Mouse (Mus musculus): Measurements from ENCODE around the gene Wdr26. TPM values are rescaled to one million over a fixed set of nuclear protein-coding genes. Genes with fewer than 3 reads are reported as not detected.

Wdr26 gene
- polyA plus RNA-seq, 1 experiment, result 17.8 TPM

GRCm38 (mm10) chr1:181245554-181246486 is 34.0 kb upstream of the Wdr26 start:
- TF ChIP-seq GATA1 (IDR thresholded peaks at IDR 0.05; ENCODE audit: low read length) (peak; percentile 90), TAL1 (IDR thresholded peaks at IDR 0.05; ENCODE audit: low read length) (peak; percentile 93)
- no peaks in the 10 kb centered on the region for H3K27me3 ChIP-seq (ENCODE audit: control insufficient read depth)
- H3K4me1 ChIP-seq (ENCODE audit: control insufficient read depth), result peaks cover 89% of the 10 kb centered on the region
- H3K36me3 ChIP-seq (ENCODE audit: control insufficient read depth), result peaks cover 52% of the 10 kb centered on the region
- H3K9me3 ChIP-seq (ENCODE audit: control insufficient read depth, low read length), result peaks cover 11% of the 10 kb centered on the region
- peak overlapping the region; percentile 63 for H3K4me3 ChIP-seq (replicated peaks)

GRCm38 (mm10) chr1:181245067-181245466 is 33.3 kb upstream of the Wdr26 start:
- peak overlapping the region; percentile 17 for H3K4me3 ChIP-seq (replicated peaks)
- H3K27me3 ChIP-seq (ENCODE audit: control insufficient read depth), result no peaks in the 10 kb centered on the region
- peaks cover 44% of the 10 kb centered on the region for H3K36me3 ChIP-seq (ENCODE audit: control insufficient read depth)
- H3K9me3 ChIP-seq (ENCODE audit: control insufficient read depth, low read length), result peaks cover 4% of the 10 kb centered on the region
- peaks cover 87% of the 10 kb centered on the region for H3K4me1 ChIP-seq (ENCODE audit: control insufficient read depth)
- no peak for TF ChIP-seq GATA1 (IDR thresholded peaks at IDR 0.05; ENCODE audit: low read length)
- no peak for TF ChIP-seq TAL1 (IDR thresholded peaks at IDR 0.05; ENCODE audit: low read length)

GRCm38 (mm10) chr1:181241185-181241584 is 29.4 kb upstream of the Wdr26 start:
- H3K36me3 ChIP-seq (ENCODE audit: control insufficient read depth), result peaks cover 22% of the 10 kb centered on the region
- H3K4me3 ChIP-seq (replicated peaks), result no peak overlapping the region
- peaks cover 75% of the 10 kb centered on the region for H3K4me1 ChIP-seq (ENCODE audit: control insufficient read depth)
- peaks cover 3% of the 10 kb centered on the region; the same call in 1 of the 2 replicates for H3K9me3 ChIP-seq (ENCODE audit: control insufficient read depth, low read length)
- no peaks in the 10 kb centered on the region for H3K27me3 ChIP-seq (ENCODE audit: control insufficient read depth)
- TF ChIP-seq GATA1 (IDR thresholded peaks at IDR 0.05; ENCODE audit: low read length) (no peak), TAL1 (IDR thresholded peaks at IDR 0.05; ENCODE audit: low read length) (no peak)

- no peak overlapping the region for H3K4me3 ChIP-seq (replicated peaks)
- peaks cover 76% of the 10 kb centered on the region for H3K4me1 ChIP-seq (ENCODE audit: control insufficient read depth)
- no peak for TF ChIP-seq TAL1 (IDR thresholded peaks at IDR 0.05; ENCODE audit: low read length)
- TF ChIP-seq GATA1 (IDR thresholded peaks at IDR 0.05; ENCODE audit: low read length), result no peak
- H3K9me3 ChIP-seq (ENCODE audit: control insufficient read depth, low read length), result peaks cover 3% of the 10 kb centered on the region; the same call in 1 of the 2 replicates
- no peaks in the 10 kb centered on the region for H3K27me3 ChIP-seq (ENCODE audit: control insufficient read depth)
- peaks cover 33% of the 10 kb centered on the region for H3K36me3 ChIP-seq (ENCODE audit: control insufficient read depth)
Observed at GRCm38 (mm10) chr1:181237332-181237731, 25.5 kb upstream of the Wdr26 start.

GRCm38 (mm10) chr1:181234326-181235035 is 22.7 kb upstream of the Wdr26 start:
- H3K4me3 ChIP-seq (replicated peaks), result peak overlapping the region; percentile 42
- peaks cover 52% of the 10 kb centered on the region for H3K36me3 ChIP-seq (ENCODE audit: control insufficient read depth)
- H3K27me3 ChIP-seq (ENCODE audit: control insufficient read depth), result no peaks in the 10 kb centered on the region
- TF ChIP-seq TAL1 (IDR thresholded peaks at IDR 0.05; ENCODE audit: low read length) (no peak), GATA1 (IDR thresholded peaks at IDR 0.05; ENCODE audit: low read length) (no peak)
- peaks cover 88% of the 10 kb centered on the region for H3K4me1 ChIP-seq (ENCODE audit: control insufficient read depth)
- peaks cover 5% of the 10 kb centered on the region; the same call in 1 of the 2 replicates for H3K9me3 ChIP-seq (ENCODE audit: control insufficient read depth, low read length)

GRCm38 (mm10) chr1:181233734-181234133 is 21.9 kb upstream of the Wdr26 start:
- no peak overlapping the region for H3K4me3 ChIP-seq (replicated peaks)
- H3K36me3 ChIP-seq (ENCODE audit: control insufficient read depth), result peaks cover 59% of the 10 kb centered on the region
- H3K27me3 ChIP-seq (ENCODE audit: control insufficient read depth), result no peaks in the 10 kb centered on the region
- peaks cover 5% of the 10 kb centered on the region; the same call in 1 of the 2 replicates for H3K9me3 ChIP-seq (ENCODE audit: control insufficient read depth, low read length)
- H3K4me1 ChIP-seq (ENCODE audit: control insufficient read depth), result peaks cover 88% of the 10 kb centered on the region
- no peak for TF ChIP-seq GATA1 (IDR thresholded peaks at IDR 0.05; ENCODE audit: low read length)
- no peak for TF ChIP-seq TAL1 (IDR thresholded peaks at IDR 0.05; ENCODE audit: low read length)

GRCm38 (mm10) chr1:181232307-181233027 is 20.7 kb upstream of the Wdr26 start:
- Histone ChIP-seq H3K27me3 (ENCODE audit: control insufficient read depth) (no peaks in the 10 kb centered on the region), H3K36me3 (ENCODE audit: control insufficient read depth) (peaks cover 71% of the 10 kb centered on the region), H3K4me1 (ENCODE audit: control insufficient read depth) (peaks cover 90% of the 10 kb centered on the region), H3K4me3 (replicated peaks) (peak overlapping the region; percentile 1), H3K9me3 (ENCODE audit: control insufficient read depth, low read length) (peaks cover 5% of the 10 kb centered on the region; the same call in 1 of the 2 replicates)
- TF ChIP-seq GATA1 (IDR thresholded peaks at IDR 0.05; ENCODE audit: low read length), result no peak

- Histone ChIP-seq H3K9me3 (ENCODE audit: control insufficient read depth, low read length) (peaks cover 5% of the 10 kb centered on the region; the same call in 1 of the 2 replicates), H3K27me3 (ENCODE audit: control insufficient read depth) (no peaks in the 10 kb centered on the region), H3K36me3 (ENCODE audit: control insufficient read depth) (peaks cover 76% of the 10 kb centered on the region), H3K4me3 (replicated peaks) (no peak overlapping the region), H3K4me1 (ENCODE audit: control insufficient read depth) (peaks cover 91% of the 10 kb centered on the region)
- TF ChIP-seq GATA1 (IDR thresholded peaks at IDR 0.05; ENCODE audit: low read length), result no peak
- no peak for TF ChIP-seq TAL1 (IDR thresholded peaks at IDR 0.05; ENCODE audit: low read length)
Observed at GRCm38 (mm10) chr1:181231821-181232220, 20.0 kb upstream of the Wdr26 start.
